Mouse (Mus musculus): ENCODE data around the gene Gm20388. TPM values are rescaled to one million over a fixed set of nuclear protein-coding genes. Genes with fewer than 3 reads are reported as not detected.

The Gm20388 gene
- polyA plus RNA-seq, 2 experiments: 8.5 TPM; not detected in 1

- Histone ChIP-seq H3K4me3 (ENCODE audit: insufficient read depth in 1 of 2, low read depth in 2 of 2, low read length in 2 of 2) (no peak overlapping the region), H3K27me3 (ENCODE audit: control insufficient read depth, insufficient read depth, low read length) (no peaks in the 10 kb centered on the region), H3K27ac (no peak overlapping the region), H3K9me3 (ENCODE audit: control insufficient read depth, low read length) (no peaks in the 10 kb centered on the region), H3K36me3 (replicated peaks; ENCODE audit: control insufficient read depth, insufficient read depth, low read depth) (no peaks in the 10 kb centered on the region), H3K4me2 (ENCODE audit: low read depth) (no peak overlapping the region), H3K4me1 (replicated peaks; ENCODE audit: control insufficient read depth in 2 of 2, insufficient read depth in 2 of 2, low read length in 1 of 2) (peaks cover 0 to 6% of the 10 kb centered on the region in 2 experiments; a peak in 2 of 4 replicates), H3K9ac (replicated peaks) (no peak overlapping the region)
- TF ChIP-seq CTCF (IDR thresholded peaks at IDR 0.05; ENCODE audit: low read depth) (no peak), EP300 (IDR thresholded peaks at IDR 0.05; ENCODE audit: low read depth) (no peak)
- DNase-seq (ENCODE audit: low read depth in 3 of 3, low spot score in 3 of 3) (no peak), ATAC-seq (ENCODE audit: insufficient read depth) (no peak)
- WGBS (ENCODE audit: insufficient replicate concordance): 50% methylated on average over 5 of the region's 5 CpGs
These were observed 814.9 kb downstream of the Gm20388 start for GRCm38 (mm10) chr8:120725576-120725950.

DNA sequence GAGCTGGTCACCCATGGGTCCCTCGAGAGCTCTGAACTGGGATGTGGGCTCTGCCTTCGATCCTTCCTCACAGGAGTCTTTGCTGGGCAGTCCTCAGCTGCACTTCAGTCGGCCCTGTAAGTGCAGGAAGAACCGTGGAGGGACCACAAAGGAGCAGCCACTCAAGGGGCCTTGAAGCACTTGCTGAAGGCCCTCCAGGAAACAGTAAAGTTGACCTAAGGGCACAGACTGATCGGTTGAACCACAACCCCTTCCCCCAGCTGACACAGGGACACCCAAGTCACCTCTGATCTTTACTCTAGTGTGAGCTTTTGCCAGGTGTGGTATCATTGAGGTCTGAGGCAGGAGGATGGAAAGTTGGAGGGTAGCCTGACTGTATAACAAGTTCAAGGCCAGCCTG lies 815.4 kb downstream of the Gm20388 start:
- H3K4me3 ChIP-seq (ENCODE audit: insufficient read depth in 1 of 2, low read depth in 2 of 2, low read length in 2 of 2): no peak overlapping the region
- TF ChIP-seq EP300 (IDR thresholded peaks at IDR 0.05; ENCODE audit: low read depth): no peak
- TF ChIP-seq CTCF (IDR thresholded peaks at IDR 0.05; ENCODE audit: low read depth): no peak
- no peaks in the 10 kb centered on the region for H3K27me3 ChIP-seq (ENCODE audit: control insufficient read depth, insufficient read depth, low read length)
- no peak overlapping the region for H3K4me2 ChIP-seq (ENCODE audit: low read depth)
- no peaks in the 10 kb centered on the region for H3K9me3 ChIP-seq (ENCODE audit: control insufficient read depth, low read length)
- no peaks in the 10 kb centered on the region for H3K36me3 ChIP-seq (replicated peaks; ENCODE audit: control insufficient read depth, insufficient read depth, low read depth)
- no peak for ATAC-seq (ENCODE audit: insufficient read depth)
- no peak overlapping the region for H3K27ac ChIP-seq
- DNase-seq (ENCODE audit: low read depth in 3 of 3, low spot score in 3 of 3): no peak
- no peak overlapping the region for H3K9ac ChIP-seq (replicated peaks)
- peaks cover 0 to 6% of the 10 kb centered on the region in 2 experiments; a peak in 2 of 4 replicates for H3K4me1 ChIP-seq (replicated peaks; ENCODE audit: control insufficient read depth in 2 of 2, insufficient read depth in 2 of 2, low read length in 1 of 2)
- 23% methylated on average over 5 of the region's 5 CpGs for WGBS (ENCODE audit: insufficient replicate concordance)

GRCm38 (mm10) chr8:120728488-120729160 lies 818.0 kb downstream of the Gm20388 start:
- TF ChIP-seq CTCF (IDR thresholded peaks at IDR 0.05; ENCODE audit: low read depth) (no peak), EP300 (IDR thresholded peaks at IDR 0.05; ENCODE audit: low read depth) (no peak)
- peaks cover 0 to 6% of the 10 kb centered on the region in 2 experiments; a peak in 2 of 4 replicates for H3K4me1 ChIP-seq (replicated peaks; ENCODE audit: control insufficient read depth in 2 of 2, insufficient read depth in 2 of 2, low read length in 1 of 2)
- no peak overlapping the region for H3K9ac ChIP-seq (replicated peaks)
- no peaks in the 10 kb centered on the region for H3K36me3 ChIP-seq (replicated peaks; ENCODE audit: control insufficient read depth, insufficient read depth, low read depth)
- DNase-seq (ENCODE audit: low read depth in 3 of 3, low spot score in 3 of 3) (no peak), ATAC-seq (ENCODE audit: insufficient read depth) (0 out of 2 replicates have a peak, but pooled peaks have one; percentile 28)
- no peaks in the 10 kb centered on the region for H3K9me3 ChIP-seq (ENCODE audit: control insufficient read depth, low read length)
- WGBS (ENCODE audit: insufficient replicate concordance): 36% methylated on average over 9 of the region's 9 CpGs
- H3K27me3 ChIP-seq (ENCODE audit: control insufficient read depth, insufficient read depth, low read length): no peaks in the 10 kb centered on the region
- H3K27ac ChIP-seq: no peak overlapping the region
- H3K4me3 ChIP-seq (ENCODE audit: insufficient read depth in 1 of 2, low read depth in 2 of 2, low read length in 2 of 2): no peak overlapping the region
- no peak overlapping the region for H3K4me2 ChIP-seq (ENCODE audit: low read depth)

DNA sequence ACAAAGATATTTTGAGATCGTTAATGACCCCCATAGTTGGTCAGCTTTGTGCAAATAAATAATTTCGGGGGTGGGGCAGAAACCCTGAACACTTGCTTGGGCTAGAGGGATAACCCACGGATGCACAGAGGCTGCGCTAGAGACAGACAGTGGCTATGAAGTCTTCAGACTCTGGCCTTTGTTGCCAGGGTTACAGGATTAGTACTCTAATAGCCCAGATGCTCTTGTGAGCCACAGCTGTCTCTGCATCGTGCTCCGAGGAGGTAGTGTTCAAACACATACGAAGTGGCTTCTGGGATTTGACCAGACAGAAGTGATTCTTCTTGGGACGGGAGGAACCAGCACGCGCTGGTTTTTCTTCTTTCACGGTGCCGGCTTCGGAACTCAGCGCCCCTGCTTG lies 820.9 kb downstream of the Gm20388 start:
- H3K4me1 ChIP-seq (replicated peaks; ENCODE audit: control insufficient read depth in 2 of 2, insufficient read depth in 2 of 2, low read length in 1 of 2): peaks cover 0 to 6% of the 10 kb centered on the region in 2 experiments; a peak in 2 of 4 replicates
- no peak overlapping the region for H3K4me2 ChIP-seq (ENCODE audit: low read depth)
- DNase-seq (ENCODE audit: low read depth in 3 of 3, low spot score in 3 of 3) (no peak), ATAC-seq (ENCODE audit: insufficient read depth) (no peak)
- no peak overlapping the region for H3K9ac ChIP-seq (replicated peaks)
- TF ChIP-seq CTCF (IDR thresholded peaks at IDR 0.05; ENCODE audit: low read depth) (no peak), EP300 (IDR thresholded peaks at IDR 0.05; ENCODE audit: low read depth) (no peak)
- H3K27ac ChIP-seq: no peak overlapping the region
- 51% methylated on average over 14 of the region's 14 CpGs for WGBS (ENCODE audit: insufficient replicate concordance)
- H3K36me3 ChIP-seq (replicated peaks; ENCODE audit: control insufficient read depth, insufficient read depth, low read depth): no peaks in the 10 kb centered on the region
- H3K9me3 ChIP-seq (ENCODE audit: control insufficient read depth, low read length): no peaks in the 10 kb centered on the region
- no peak overlapping the region for H3K4me3 ChIP-seq (ENCODE audit: insufficient read depth in 1 of 2, low read depth in 2 of 2, low read length in 2 of 2)
- peaks cover 20% of the 10 kb centered on the region for H3K27me3 ChIP-seq (ENCODE audit: control insufficient read depth, insufficient read depth, low read length)

- H3K36me3 ChIP-seq (replicated peaks; ENCODE audit: control insufficient read depth, insufficient read depth, low read depth): no peaks in the 10 kb centered on the region
- H3K4me1 ChIP-seq (replicated peaks; ENCODE audit: control insufficient read depth in 2 of 2, insufficient read depth in 2 of 2, low read length in 1 of 2): peaks cover 0 to 6% of the 10 kb centered on the region in 2 experiments; a peak in 2 of 4 replicates
- WGBS (ENCODE audit: insufficient replicate concordance): 43% methylated on average over 5 of the region's 6 CpGs
- H3K9me3 ChIP-seq (ENCODE audit: control insufficient read depth, low read length): no peaks in the 10 kb centered on the region
- TF ChIP-seq CTCF (IDR thresholded peaks at IDR 0.05; ENCODE audit: low read depth) (no peak), EP300 (IDR thresholded peaks at IDR 0.05; ENCODE audit: low read depth) (no peak)
- DNase-seq (ENCODE audit: low read depth in 3 of 3, low spot score in 3 of 3) (no peak), ATAC-seq (ENCODE audit: insufficient read depth) (no peak)
- H3K4me3 ChIP-seq (ENCODE audit: insufficient read depth in 1 of 2, low read depth in 2 of 2, low read length in 2 of 2): no peak overlapping the region
- peaks cover 20% of the 10 kb centered on the region for H3K27me3 ChIP-seq (ENCODE audit: control insufficient read depth, insufficient read depth, low read length)
- no peak overlapping the region for H3K4me2 ChIP-seq (ENCODE audit: low read depth)
- no peak overlapping the region for H3K27ac ChIP-seq
- H3K9ac ChIP-seq (replicated peaks): no peak overlapping the region
These were observed 821.4 kb downstream of the Gm20388 start for GRCm38 (mm10) chr8:120732068-120732467.

Measured in liver, embryonic 14.5 days (tissue).